Mouse (Mus musculus) adrenal gland, adult 18-20 months (tissue): ENCODE data around the gene 9530068E07Rik. TPM values are rescaled to one million over a fixed set of nuclear protein-coding genes. Genes with fewer than 3 reads are reported as not detected.
"Not testable (repeated sequence)": the region's sequence is repeated elsewhere in the genome, so short reads cannot be mapped to it uniquely, and the experiment has no call there.

Experiments used
- DNase-seq, 2 experiments: peaks; one replicate each; pipeline ENCODE4 v3.0.0; 2021 to 2022; ENCODE audit warnings: low spot score in 2 of 2
- total RNA-seq, 2 experiments: library from RNA; stranded (reverse); gene quantifications; 1 replicate in 1 of 2; 2 replicates in 1 of 2; pipeline ENCODE4 v1.2.3; 2021

The 9530068E07Rik gene
- total RNA-seq, 2 experiments from 2014 or later, result 124 to 164 TPM

- no peak for DNase-seq
Observed at GRCm38 (mm10) chr11:52370538-52370937, 25.7 kb upstream of the 9530068E07Rik start.

GRCm38 (mm10) chr11:52373841-52374240 is 22.4 kb upstream of the 9530068E07Rik start:
- no peak for DNase-seq

- peak; percentile 60 to 67 for DNase-seq
Observed at GRCm38 (mm10) chr11:52374340-52374739, 21.9 kb upstream of the 9530068E07Rik start.

- DNase-seq, result no peak
Observed at GRCm38 (mm10) chr11:52377579-52377978, 18.6 kb upstream of the 9530068E07Rik start.

- no peak for DNase-seq
Observed at GRCm38 (mm10) chr11:52379241-52379640, 17.0 kb upstream of the 9530068E07Rik start.

GRCm38 (mm10) chr11:52383741-52384140 is 12.5 kb upstream of the 9530068E07Rik start:
- no peak for DNase-seq

- DNase-seq, result no peak
Observed at GRCm38 (mm10) chr11:52384667-52385066, 11.6 kb upstream of the 9530068E07Rik start.

- DNase-seq, result no peak
Observed at GRCm38 (mm10) chr11:52386892-52387291, 9.3 kb upstream of the 9530068E07Rik start.

- DNase-seq, result no peak
Observed at GRCm38 (mm10) chr11:52388150-52388549, 8.1 kb upstream of the 9530068E07Rik start.

GRCm38 (mm10) chr11:52388979-52389378 is 7.2 kb upstream of the 9530068E07Rik start:
- DNase-seq, result not testable (repeated sequence)

- DNase-seq, result no peak
Observed at GRCm38 (mm10) chr11:52389933-52390332, 6.3 kb upstream of the 9530068E07Rik start.

GRCm38 (mm10) chr11:52394494-52394893 is 1.7 kb upstream of the 9530068E07Rik start:
- no peak for DNase-seq

- no peak for DNase-seq
Observed at GRCm38 (mm10) chr11:52395343-52395742, 885 bp upstream of the 9530068E07Rik start.

GRCm38 (mm10) chr11:52396597-52397188 is 465 bp downstream of the 9530068E07Rik start:
- no peak for DNase-seq

GRCm38 (mm10) chr11:52397385-52397987 is 1.3 kb downstream of the 9530068E07Rik start:
- DNase-seq, result no peak

GRCm38 (mm10) chr11:52401476-52401875 is 5.2 kb downstream of the 9530068E07Rik start:
- DNase-seq, result no peak

GRCm38 (mm10) chr11:52402566-52402965 is 6.3 kb downstream of the 9530068E07Rik start:
- no peak for DNase-seq

GRCm38 (mm10) chr11:52404209-52404608 is 8.0 kb downstream of the 9530068E07Rik start:
- DNase-seq, result no peak

GRCm38 (mm10) chr11:52405196-52405688 is 9.0 kb downstream of the 9530068E07Rik start:
- DNase-seq, result no peak

- DNase-seq, result no peak
Observed at GRCm38 (mm10) chr11:52409316-52409715, 13.1 kb downstream of the 9530068E07Rik start.

- no peak for DNase-seq
Observed at GRCm38 (mm10) chr11:52418358-52418757, 22.1 kb downstream of the 9530068E07Rik start.

GRCm38 (mm10) chr11:52419246-52419645 is 23.0 kb downstream of the 9530068E07Rik start:
- no peak for DNase-seq

- DNase-seq, result no peak
Observed at GRCm38 (mm10) chr11:52419861-52420260, 23.6 kb downstream of the 9530068E07Rik start.
